Mouse (Mus musculus): Measurements from ENCODE around the gene 1600002K03Rik. TPM values are rescaled to one million over a fixed set of nuclear protein-coding genes. Genes with fewer than 3 reads are reported as not detected.

Gene 1600002K03Rik
- polyA plus RNA-seq, 1 experiment, result 18.5 TPM

- TF ChIP-seq POLR2A (IDR thresholded peaks at IDR 0.05; ENCODE audit: borderline replicate concordance, extremely low read depth, insufficient read depth, insufficient read length, poor library complexity, severe bottlenecking), result peak; percentile 62; the same call in 1 of the 2 replicates
- no peak for TF ChIP-seq CTCF (IDR thresholded peaks at IDR 0.05; ENCODE audit: borderline replicate concordance, extremely low read depth, insufficient read depth, insufficient read length)
Measured at GRCm38 (mm10) chr10:80141786-80142529, 30.8 kb upstream of the 1600002K03Rik start.

GRCm38 (mm10) chr10:80142530-80142925 lies 30.2 kb upstream of the 1600002K03Rik start:
- TF ChIP-seq POLR2A (IDR thresholded peaks at IDR 0.05; ENCODE audit: borderline replicate concordance, extremely low read depth, insufficient read depth, insufficient read length, poor library complexity, severe bottlenecking) (no peak), CTCF (IDR thresholded peaks at IDR 0.05; ENCODE audit: borderline replicate concordance, extremely low read depth, insufficient read depth, insufficient read length) (no peak)
- DNase-seq (ENCODE audit: low read depth), result no peak

More at GRCm38 (mm10) chr10:80141786-80142529, 30.8 kb upstream of the 1600002K03Rik start:
- DNase-seq (ENCODE audit: low read depth), result peak; percentile 100

DNA sequence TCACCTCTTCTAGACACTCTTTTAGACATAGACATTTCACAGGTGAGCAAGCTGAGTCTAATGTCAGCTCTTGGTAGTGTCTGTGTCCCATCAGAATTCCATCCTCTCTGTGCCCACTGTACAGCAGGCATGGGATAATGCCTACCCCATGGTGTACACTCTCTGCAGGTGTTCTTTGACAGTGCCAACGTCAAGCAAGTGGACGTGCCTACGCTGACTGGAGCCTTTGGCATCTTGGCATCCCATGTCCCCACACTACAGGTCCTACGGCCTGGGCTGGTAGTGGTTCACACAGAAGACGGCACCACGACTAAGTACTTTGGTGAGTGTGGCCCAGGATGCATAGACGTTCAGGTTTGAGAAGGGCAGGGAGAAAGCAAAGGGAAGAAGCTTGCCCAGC lies 29.1 kb upstream of the 1600002K03Rik start:
- TF ChIP-seq CTCF (IDR thresholded peaks at IDR 0.05; ENCODE audit: borderline replicate concordance, extremely low read depth, insufficient read depth, insufficient read length) (no peak), POLR2A (IDR thresholded peaks at IDR 0.05; ENCODE audit: borderline replicate concordance, extremely low read depth, insufficient read depth, insufficient read length, poor library complexity, severe bottlenecking) (no peak)
- no peak for DNase-seq (ENCODE audit: low read depth)

GRCm38 (mm10) chr10:80144159-80144558 lies 28.6 kb upstream of the 1600002K03Rik start:
- DNase-seq (ENCODE audit: low read depth), result no peak
- no peak for TF ChIP-seq POLR2A (IDR thresholded peaks at IDR 0.05; ENCODE audit: borderline replicate concordance, extremely low read depth, insufficient read depth, insufficient read length, poor library complexity, severe bottlenecking)
- no peak for TF ChIP-seq CTCF (IDR thresholded peaks at IDR 0.05; ENCODE audit: borderline replicate concordance, extremely low read depth, insufficient read depth, insufficient read length)

DNA sequence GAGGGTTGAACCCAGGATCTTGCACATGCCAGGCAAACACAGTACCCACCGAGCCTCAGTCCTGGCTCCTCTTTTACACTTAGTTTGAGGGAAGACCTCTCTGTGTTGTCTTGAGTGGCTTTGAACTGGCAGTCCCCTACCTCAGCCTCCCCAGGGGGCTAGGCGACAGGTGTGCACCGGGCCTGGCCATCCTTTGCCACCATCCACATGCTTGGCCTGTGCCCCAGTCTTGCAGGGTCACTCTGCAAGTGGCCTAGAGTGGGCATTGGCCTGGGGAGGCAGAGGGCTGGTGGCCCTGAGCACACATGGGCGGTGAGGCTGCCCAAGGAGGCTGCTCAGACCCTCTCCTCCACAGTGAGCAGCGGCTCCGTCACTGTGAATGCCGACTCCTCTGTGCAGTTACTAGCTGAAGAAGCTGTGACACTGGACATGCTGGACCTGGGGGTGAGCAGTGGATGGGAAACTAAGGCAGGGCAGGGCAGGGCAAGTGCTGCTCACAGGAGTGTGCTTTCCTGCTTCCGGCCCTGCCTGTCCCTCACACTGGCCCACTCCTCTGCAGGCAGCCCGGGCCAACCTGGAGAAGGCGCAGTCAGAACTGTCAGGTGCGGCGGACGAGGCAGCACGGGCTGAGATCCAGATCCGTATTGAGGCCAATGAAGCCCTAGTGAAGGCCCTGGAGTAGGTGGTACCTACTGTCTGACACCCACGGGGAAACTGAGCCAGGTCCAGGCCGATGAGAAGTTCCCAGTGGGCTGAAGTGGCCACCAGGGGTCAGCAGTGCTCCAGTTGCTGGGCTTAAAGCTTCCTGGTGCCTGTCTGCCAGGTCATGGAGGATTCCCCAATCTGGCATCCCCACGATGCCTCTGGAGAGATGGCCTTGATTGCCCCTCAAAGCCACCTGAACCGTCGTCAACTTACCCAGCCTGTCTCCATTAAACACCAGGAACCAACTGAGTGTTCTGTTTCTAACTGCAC lies 27.6 kb upstream of the 1600002K03Rik start:
- peak; percentile 73 for DNase-seq (ENCODE audit: low read depth)
- TF ChIP-seq POLR2A (IDR thresholded peaks at IDR 0.05; ENCODE audit: borderline replicate concordance, extremely low read depth, insufficient read depth, insufficient read length, poor library complexity, severe bottlenecking) (no peak), CTCF (IDR thresholded peaks at IDR 0.05; ENCODE audit: borderline replicate concordance, extremely low read depth, insufficient read depth, insufficient read length) (peak; percentile 85)

- no peak for TF ChIP-seq POLR2A (IDR thresholded peaks at IDR 0.05; ENCODE audit: borderline replicate concordance, extremely low read depth, insufficient read depth, insufficient read length, poor library complexity, severe bottlenecking)
- no peak for TF ChIP-seq CTCF (IDR thresholded peaks at IDR 0.05; ENCODE audit: borderline replicate concordance, extremely low read depth, insufficient read depth, insufficient read length)
- no peak for DNase-seq (ENCODE audit: low read depth)
Measured at GRCm38 (mm10) chr10:80145896-80146295, 26.8 kb upstream of the 1600002K03Rik start.

DNA sequence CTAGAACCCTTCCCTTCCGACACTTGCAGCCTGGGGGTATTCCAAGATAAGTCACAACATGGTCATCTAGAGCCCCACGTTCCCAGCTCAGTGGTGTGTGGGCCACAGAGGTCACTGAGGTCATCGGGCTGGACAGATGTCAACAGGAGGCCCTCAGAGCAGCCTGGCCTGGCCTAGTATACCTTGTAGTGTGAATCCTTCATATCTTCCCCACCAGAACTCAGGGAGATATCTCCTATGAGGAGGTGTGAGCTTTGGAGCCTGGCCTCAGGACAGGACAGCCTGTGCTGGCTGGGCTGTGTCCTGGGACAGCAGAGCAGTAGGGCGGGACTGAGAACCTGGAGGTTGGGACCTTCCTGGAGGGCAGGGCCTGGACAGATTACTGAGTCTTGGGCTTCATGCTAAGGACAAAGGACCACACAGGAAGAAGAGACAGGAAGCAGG lies 26.2 kb upstream of the 1600002K03Rik start:
- no peak for DNase-seq (ENCODE audit: low read depth)
- TF ChIP-seq CTCF (IDR thresholded peaks at IDR 0.05; ENCODE audit: borderline replicate concordance, extremely low read depth, insufficient read depth, insufficient read length) (no peak), POLR2A (IDR thresholded peaks at IDR 0.05; ENCODE audit: borderline replicate concordance, extremely low read depth, insufficient read depth, insufficient read length, poor library complexity, severe bottlenecking) (no peak)

- TF ChIP-seq CTCF (IDR thresholded peaks at IDR 0.05; ENCODE audit: borderline replicate concordance, extremely low read depth, insufficient read depth, insufficient read length), result no peak
- no peak for TF ChIP-seq POLR2A (IDR thresholded peaks at IDR 0.05; ENCODE audit: borderline replicate concordance, extremely low read depth, insufficient read depth, insufficient read length, poor library complexity, severe bottlenecking)
Measured at GRCm38 (mm10) chr10:80147146-80147718, 25.5 kb upstream of the 1600002K03Rik start.

GRCm38 (mm10) chr10:80147719-80148601 lies 24.8 kb upstream of the 1600002K03Rik start, which contains the start of gene Midn:
Midn (plus strand) TSS chr10:80148272.
- peak; percentile 83 for DNase-seq (ENCODE audit: low read depth)
- TF ChIP-seq POLR2A (IDR thresholded peaks at IDR 0.05; ENCODE audit: borderline replicate concordance, extremely low read depth, insufficient read depth, insufficient read length, poor library complexity, severe bottlenecking) (peak; percentile 49; the same call in 1 of the 2 replicates), CTCF (IDR thresholded peaks at IDR 0.05; ENCODE audit: borderline replicate concordance, extremely low read depth, insufficient read depth, insufficient read length) (peak; percentile 53; the same call in 1 of the 2 replicates)

More at GRCm38 (mm10) chr10:80147146-80147718, 25.5 kb upstream of the 1600002K03Rik start:
- DNase-seq (ENCODE audit: low read depth), result no peak

Data from brain, embryonic 14.5 days (tissue).